Mouse (Mus musculus): ENCODE data around the gene Dync1h1. TPM values are rescaled to one million over a fixed set of nuclear protein-coding genes. Genes with fewer than 3 reads are reported as not detected.
A peak's percentile ranks its signal among the peaks of the same experiment; 100 is the strongest.

Gene Dync1h1
- polyA plus RNA-seq, 1 experiment from 2014 or later: 89.0 TPM

GRCm38 (mm10) chr12:110598527-110598926, 2.7 kb upstream of the Dync1h1 start:
- WGBS: 8% methylated on average over 7 of the region's 7 CpGs
- Histone ChIP-seq H3K27me3 (replicated peaks; ENCODE audit: control insufficient read depth, insufficient read depth, low read length) (no peaks in the 10 kb centered on the region), H3K36me3 (ENCODE audit: control insufficient read depth, insufficient read depth, low read length) (no peaks in the 10 kb centered on the region), H3K4me3 (ENCODE audit: low read depth, low read length) (no peak overlapping the region), H3K9me3 (replicated peaks; ENCODE audit: control insufficient read depth, low read length) (no peaks in the 10 kb centered on the region), H3K27ac (ENCODE audit: low read depth, low read length) (no peak overlapping the region), H3K4me1 (ENCODE audit: control insufficient read depth, insufficient read depth, low read length) (peaks cover 14% of the 10 kb centered on the region), H3K4me2 (ENCODE audit: low read length) (no peak overlapping the region), H3K9ac (ENCODE audit: low read length) (no peak overlapping the region)
- DNase-seq (ENCODE audit: low spot score) (peak; percentile 77), ATAC-seq (no peak)

- H3K4me1 ChIP-seq (ENCODE audit: control insufficient read depth, insufficient read depth, low read length): peaks cover 17% of the 10 kb centered on the region
- no peaks in the 10 kb centered on the region for H3K9me3 ChIP-seq (replicated peaks; ENCODE audit: control insufficient read depth, low read length)
- H3K9ac ChIP-seq (ENCODE audit: low read length): no peak overlapping the region
- no peaks in the 10 kb centered on the region for H3K36me3 ChIP-seq (ENCODE audit: control insufficient read depth, insufficient read depth, low read length)
- DNase-seq (ENCODE audit: low spot score): no peak
- no peak for ATAC-seq
- no peak overlapping the region for H3K4me2 ChIP-seq (ENCODE audit: low read length)
- H3K27me3 ChIP-seq (replicated peaks; ENCODE audit: control insufficient read depth, insufficient read depth, low read length): no peaks in the 10 kb centered on the region
- H3K27ac ChIP-seq (ENCODE audit: low read depth, low read length): no peak overlapping the region
- no peak overlapping the region for H3K4me3 ChIP-seq (ENCODE audit: low read depth, low read length)
- whole genome bisulfite sequencing: 70% methylated on average over 4 of the region's 4 CpGs
Measured at GRCm38 (mm10) chr12:110599791-110600190, 1.5 kb upstream of the Dync1h1 start.

- ATAC-seq (peak; percentile 7), DNase-seq (ENCODE audit: low spot score) (no peak)
- H3K4me1 ChIP-seq (ENCODE audit: control insufficient read depth, insufficient read depth, low read length): peaks cover 17% of the 10 kb centered on the region
- 60% methylated on average over 13 of the region's 13 CpGs for WGBS
- H3K4me3 ChIP-seq (ENCODE audit: low read depth, low read length): peak overlapping the region; percentile 99
- H3K36me3 ChIP-seq (ENCODE audit: control insufficient read depth, insufficient read depth, low read length): no peaks in the 10 kb centered on the region
- no peaks in the 10 kb centered on the region for H3K9me3 ChIP-seq (replicated peaks; ENCODE audit: control insufficient read depth, low read length)
- no peaks in the 10 kb centered on the region for H3K27me3 ChIP-seq (replicated peaks; ENCODE audit: control insufficient read depth, insufficient read depth, low read length)
- H3K27ac ChIP-seq (ENCODE audit: low read depth, low read length): no peak overlapping the region
- peak overlapping the region; percentile 98; the same call in 1 of the 2 replicates for H3K9ac ChIP-seq (ENCODE audit: low read length)
- peak overlapping the region; percentile 92 for H3K4me2 ChIP-seq (ENCODE audit: low read length)
Measured at GRCm38 (mm10) chr12:110600225-110600991, 844 bp upstream of the Dync1h1 start.

GRCm38 (mm10) chr12:110606161-110606560, 4.9 kb downstream of the Dync1h1 start:
- H3K36me3 ChIP-seq (ENCODE audit: control insufficient read depth, insufficient read depth, low read length): 0 out of 2 replicates have a peak, but pooled peaks cover 10% of the 10 kb centered on the region
- peaks cover 14% of the 10 kb centered on the region for H3K4me1 ChIP-seq (ENCODE audit: control insufficient read depth, insufficient read depth, low read length)
- H3K27ac ChIP-seq (ENCODE audit: low read depth, low read length): no peak overlapping the region
- no peak overlapping the region for H3K4me3 ChIP-seq (ENCODE audit: low read depth, low read length)
- ATAC-seq (no peak), DNase-seq (ENCODE audit: low spot score) (no peak)
- no peak overlapping the region for H3K9ac ChIP-seq (ENCODE audit: low read length)
- no peaks in the 10 kb centered on the region for H3K27me3 ChIP-seq (replicated peaks; ENCODE audit: control insufficient read depth, insufficient read depth, low read length)
- 92% methylated on average over 3 of the region's 3 CpGs for WGBS
- no peaks in the 10 kb centered on the region for H3K9me3 ChIP-seq (replicated peaks; ENCODE audit: control insufficient read depth, low read length)
- H3K4me2 ChIP-seq (ENCODE audit: low read length): no peak overlapping the region

GRCm38 (mm10) chr12:110606676-110607075, 5.4 kb downstream of the Dync1h1 start:
- Histone ChIP-seq H3K4me1 (ENCODE audit: control insufficient read depth, insufficient read depth, low read length) (peaks cover 14% of the 10 kb centered on the region), H3K36me3 (ENCODE audit: control insufficient read depth, insufficient read depth, low read length) (peaks cover 11% of the 10 kb centered on the region; the same call in 1 of the 2 replicates), H3K4me3 (ENCODE audit: low read depth, low read length) (no peak overlapping the region), H3K9me3 (replicated peaks; ENCODE audit: control insufficient read depth, low read length) (no peaks in the 10 kb centered on the region), H3K9ac (ENCODE audit: low read length) (no peak overlapping the region), H3K27me3 (replicated peaks; ENCODE audit: control insufficient read depth, insufficient read depth, low read length) (no peaks in the 10 kb centered on the region), H3K27ac (ENCODE audit: low read depth, low read length) (no peak overlapping the region), H3K4me2 (ENCODE audit: low read length) (no peak overlapping the region)
- WGBS: 91% methylated on average over 2 of the region's 2 CpGs
- DNase-seq (ENCODE audit: low spot score) (no peak), ATAC-seq (no peak)

- 72% methylated on average over 11 of the region's 11 CpGs for WGBS
- no peak overlapping the region for H3K9ac ChIP-seq (ENCODE audit: low read length)
- H3K4me1 ChIP-seq (ENCODE audit: control insufficient read depth, insufficient read depth, low read length): peaks cover 2% of the 10 kb centered on the region
- H3K4me3 ChIP-seq (ENCODE audit: low read depth, low read length): no peak overlapping the region
- peaks cover 31% of the 10 kb centered on the region for H3K36me3 ChIP-seq (ENCODE audit: control insufficient read depth, insufficient read depth, low read length)
- no peaks in the 10 kb centered on the region for H3K9me3 ChIP-seq (replicated peaks; ENCODE audit: control insufficient read depth, low read length)
- ATAC-seq (no peak), DNase-seq (ENCODE audit: low spot score) (no peak)
- no peak overlapping the region for H3K4me2 ChIP-seq (ENCODE audit: low read length)
- no peak overlapping the region for H3K27ac ChIP-seq (ENCODE audit: low read depth, low read length)
- H3K27me3 ChIP-seq (replicated peaks; ENCODE audit: control insufficient read depth, insufficient read depth, low read length): no peaks in the 10 kb centered on the region
Measured at GRCm38 (mm10) chr12:110608460-110609152, 7.4 kb downstream of the Dync1h1 start.

- H3K27ac ChIP-seq (ENCODE audit: low read depth, low read length): no peak overlapping the region
Measured at GRCm38 (mm10) chr12:110609153-110609497, 7.9 kb downstream of the Dync1h1 start.

GRCm38 (mm10) chr12:110610713-110611112, 9.5 kb downstream of the Dync1h1 start:
- Histone ChIP-seq H3K9me3 (replicated peaks; ENCODE audit: control insufficient read depth, low read length) (no peaks in the 10 kb centered on the region), H3K4me3 (ENCODE audit: low read depth, low read length) (no peak overlapping the region), H3K9ac (ENCODE audit: low read length) (no peak overlapping the region), H3K4me1 (ENCODE audit: control insufficient read depth, insufficient read depth, low read length) (no peaks in the 10 kb centered on the region), H3K36me3 (ENCODE audit: control insufficient read depth, insufficient read depth, low read length) (peaks cover 52% of the 10 kb centered on the region), H3K27ac (ENCODE audit: low read depth, low read length) (no peak overlapping the region), H3K27me3 (replicated peaks; ENCODE audit: control insufficient read depth, insufficient read depth, low read length) (no peaks in the 10 kb centered on the region), H3K4me2 (ENCODE audit: low read length) (no peak overlapping the region)
- ATAC-seq (no peak), DNase-seq (ENCODE audit: low spot score) (no peak)
- WGBS: 92% methylated on average over 2 of the region's 2 CpGs

More at GRCm38 (mm10) chr12:110609153-110609497, 7.9 kb downstream of the Dync1h1 start:
- H3K9ac ChIP-seq (ENCODE audit: low read length): no peak overlapping the region
- H3K4me2 ChIP-seq (ENCODE audit: low read length): no peak overlapping the region
- H3K36me3 ChIP-seq (ENCODE audit: control insufficient read depth, insufficient read depth, low read length): peaks cover 36% of the 10 kb centered on the region
- H3K4me3 ChIP-seq (ENCODE audit: low read depth, low read length): no peak overlapping the region
- no peaks in the 10 kb centered on the region for H3K9me3 ChIP-seq (replicated peaks; ENCODE audit: control insufficient read depth, low read length)
- WGBS: 91% methylated on average over 9 of the region's 9 CpGs
- no peaks in the 10 kb centered on the region; the same call in none of the 2 replicates for H3K4me1 ChIP-seq (ENCODE audit: control insufficient read depth, insufficient read depth, low read length)
- ATAC-seq (no peak), DNase-seq (ENCODE audit: low spot score) (no peak)
- no peaks in the 10 kb centered on the region for H3K27me3 ChIP-seq (replicated peaks; ENCODE audit: control insufficient read depth, insufficient read depth, low read length)

GRCm38 (mm10) chr12:110630056-110630455, 28.8 kb downstream of the Dync1h1 start:
- no peaks in the 10 kb centered on the region for H3K4me1 ChIP-seq (ENCODE audit: control insufficient read depth, insufficient read depth, low read length)
- H3K4me2 ChIP-seq (ENCODE audit: low read length): no peak overlapping the region
- no peak for DNase-seq (ENCODE audit: low spot score)
- no peak for ATAC-seq
- H3K27ac ChIP-seq (ENCODE audit: low read depth, low read length): no peak overlapping the region
- no peaks in the 10 kb centered on the region for H3K9me3 ChIP-seq (replicated peaks; ENCODE audit: control insufficient read depth, low read length)
- H3K27me3 ChIP-seq (replicated peaks; ENCODE audit: control insufficient read depth, insufficient read depth, low read length): no peaks in the 10 kb centered on the region
- no peak overlapping the region for H3K4me3 ChIP-seq (ENCODE audit: low read depth, low read length)
- peaks cover 100% of the 10 kb centered on the region for H3K36me3 ChIP-seq (ENCODE audit: control insufficient read depth, insufficient read depth, low read length)
- 93% methylated on average over 11 of the region's 11 CpGs for WGBS
- H3K9ac ChIP-seq (ENCODE audit: low read length): no peak overlapping the region
